Mouse (Mus musculus) MEL (cell line): ENCODE measurements around the gene Gimap7. TPM values are rescaled to one million over a fixed set of nuclear protein-coding genes. Genes with fewer than 3 reads are reported as not detected.

Experiments
- DNase-seq: peaks from one replicate; pipeline ENCODE4 v3.0.0; 2011; ENCODE audit warnings: low read depth, low spot score
- H3K27ac ChIP-seq: 2 replicates; pipeline ENCODE4 v1.5.1; 2012; ENCODE audit warnings: low read depth, mild to moderate bottlenecking, control low read depth, low read length, moderate library complexity; ENCODE audit not compliant: control insufficient read depth
- H3K27me3 ChIP-seq, 2 experiments: fragments of 150-350 bp in 1 of 2; sonication (generic) in 1 of 2; 2 replicates each; pipeline ENCODE4 v1.6.1; 2012; ENCODE audit warnings: low read length in 2 of 2, mild to moderate bottlenecking in 2 of 2, improper control_type of control experiment in 1 of 2, moderate library complexity in 1 of 2; ENCODE audit not compliant: insufficient read depth in 2 of 2, control insufficient read depth in 1 of 2
- H3K36me3 ChIP-seq, 2 experiments: 2 replicates each; pipeline ENCODE4 v1.6.1; 2012 to 2014; ENCODE audit warnings: low read length in 2 of 2, improper control_type of control experiment in 1 of 2, inconsistent platforms in 1 of 2, mild to moderate bottlenecking in 1 of 2; ENCODE audit not compliant: insufficient read depth in 2 of 2, control insufficient read depth in 1 of 2
- H3K4me1 ChIP-seq, 2 experiments: fragments of 150-350 bp in 1 of 2; sonication (generic) in 1 of 2; 2 replicates each; pipeline ENCODE4 v1.6.1; 2012; ENCODE audit warnings: low read length in 2 of 2, improper control_type of control experiment in 1 of 2, mild to moderate bottlenecking in 1 of 2; ENCODE audit not compliant: insufficient read depth in 2 of 2, control insufficient read depth in 1 of 2
- H3K4me3 ChIP-seq, 2 experiments: fragments of 150-350 bp in 1 of 2; sonication (generic) in 1 of 2; 2 replicates each; pipeline ENCODE4 v1.5.1; 2012; ENCODE audit warnings: low read depth in 2 of 2, low read length in 2 of 2, mild to moderate bottlenecking in 2 of 2, moderate library complexity in 2 of 2, control low read depth in 1 of 2, improper control_type of control experiment in 1 of 2; ENCODE audit not compliant: control insufficient read depth in 1 of 2, insufficient read depth in 1 of 2
- H3K79me2 ChIP-seq: 2 replicates; pipeline ENCODE4 v1.6.1; 2012; ENCODE audit warnings: mild to moderate bottlenecking, low read length, moderate library complexity; ENCODE audit not compliant: control insufficient read depth, poor library complexity, insufficient read depth
- H3K9ac ChIP-seq: 2 replicates; pipeline ENCODE4 v1.6.1; 2012; ENCODE audit warnings: low read depth, mild to moderate bottlenecking, control low read depth, low read length, moderate library complexity; ENCODE audit not compliant: control insufficient read depth, poor library complexity, severe bottlenecking
- H3K9me3 ChIP-seq: fragments of 150-350 bp; sonication (generic); replicated peaks from 2 replicates; pipeline ENCODE4 v1.6.1; 2012; ENCODE audit warnings: mild to moderate bottlenecking, low read length, improper control_type of control experiment, moderate library complexity; ENCODE audit not compliant: insufficient read depth
- BHLHE40 ChIP-seq: IDR thresholded peaks from 2 replicates; pipeline ENCODE4 v1.6.1; 2012; ENCODE audit warnings: low read depth, mild to moderate bottlenecking, inconsistent platforms, low read length, improper control_type of control experiment, borderline replicate concordance
- CHD1 ChIP-seq: IDR thresholded peaks from 2 replicates; pipeline ENCODE4 v1.6.1; 2012; ENCODE audit warnings: low read depth, mild to moderate bottlenecking, inconsistent platforms, low read length, improper control_type of control experiment
- CTCF ChIP-seq, 3 experiments: IDR thresholded peaks in 2 of 3; conservative IDR thresholded peaks in 1 of 3; 2 replicates each; pipeline ENCODE4 v1.5.1; 2011 to 2012; ENCODE audit warnings: low read length in 3 of 3, low read depth in 2 of 3, mild to moderate bottlenecking in 2 of 3, improper control_type of control experiment in 1 of 3, inconsistent platforms in 1 of 3, mixed read lengths in 1 of 3, moderate library complexity in 1 of 3; ENCODE audit not compliant: control insufficient read depth in 1 of 3, insufficient read depth in 1 of 3, poor library complexity in 1 of 3, severe bottlenecking in 1 of 3
- E2F4 ChIP-seq: IDR thresholded peaks from 2 replicates; pipeline ENCODE4 v1.6.1; 2011; ENCODE audit warnings: low read depth, low read length, improper control_type of control experiment, borderline replicate concordance
- ELF1 ChIP-seq: IDR thresholded peaks from 2 replicates; pipeline ENCODE4 v1.6.1; 2014; ENCODE audit warnings: low read depth, mild to moderate bottlenecking, inconsistent platforms, low read length, improper control_type of control experiment, moderate library complexity
- EP300 ChIP-seq, 2 experiments: IDR thresholded peaks; 2 replicates each; pipeline ENCODE4 v1.6.1; 2011; ENCODE audit warnings: improper control_type of control experiment in 2 of 2, low read length in 2 of 2, low read depth in 1 of 2, mild to moderate bottlenecking in 1 of 2
- ETS1 ChIP-seq: IDR thresholded peaks from 2 replicates; pipeline ENCODE4 v1.6.1; 2012; ENCODE audit warnings: low read depth, mild to moderate bottlenecking, inconsistent platforms, low read length, improper control_type of control experiment, moderate library complexity
- HCFC1 ChIP-seq: IDR thresholded peaks from 2 replicates; pipeline ENCODE4 v1.6.1; 2012; ENCODE audit warnings: low read depth, mild to moderate bottlenecking, inconsistent platforms, low read length, improper control_type of control experiment, moderate library complexity
- KAT2A ChIP-seq: conservative IDR thresholded peaks from 2 replicates; pipeline ENCODE4 v1.6.1; 2012; ENCODE audit warnings: low read depth, low read length, improper control_type of control experiment, inconsistent platforms
- MAFK ChIP-seq: IDR thresholded peaks from 2 replicates; pipeline ENCODE4 v1.6.1; 2011; ENCODE audit warnings: low read depth, mild to moderate bottlenecking, low read length, improper control_type of control experiment, borderline replicate concordance
- MAX ChIP-seq: IDR thresholded peaks from 2 replicates; pipeline ENCODE4 v1.6.1; 2011; ENCODE audit warnings: low read length, improper control_type of control experiment
- MXI1 ChIP-seq: IDR thresholded peaks from 2 replicates; pipeline ENCODE4 v1.6.1; 2011; ENCODE audit warnings: mild to moderate bottlenecking, low read depth, low read length, improper control_type of control experiment
- NELFE ChIP-seq: IDR thresholded peaks from 2 replicates; pipeline ENCODE4 v1.6.1; 2011; ENCODE audit warnings: low read depth, low read length, improper control_type of control experiment
- POLR2A ChIP-seq, 2 experiments: IDR thresholded peaks; 2 replicates each; pipeline ENCODE4 v1.6.1; 2011 to 2012; ENCODE audit warnings: low read length in 2 of 2, mild to moderate bottlenecking in 2 of 2, control low read depth in 1 of 2, improper control_type of control experiment in 1 of 2, low read depth in 1 of 2, moderate library complexity in 1 of 2; ENCODE audit not compliant: control insufficient read depth in 1 of 2, insufficient read depth in 1 of 2, poor library complexity in 1 of 2
- POLR2AphosphoS5 ChIP-seq: IDR thresholded peaks from 2 replicates; pipeline ENCODE4 v1.6.1; 2012; ENCODE audit warnings: low read depth, borderline replicate concordance, mild to moderate bottlenecking, inconsistent platforms, low read length, moderate library complexity, mixed read lengths
- RAD21 ChIP-seq: IDR thresholded peaks from 2 replicates; pipeline ENCODE4 v1.6.1; 2011; ENCODE audit warnings: mild to moderate bottlenecking, low read depth, low read length, improper control_type of control experiment
- RCOR1 ChIP-seq: IDR thresholded peaks from 2 replicates; pipeline ENCODE4 v1.6.1; 2012; ENCODE audit warnings: low read depth, mild to moderate bottlenecking, inconsistent platforms, low read length, improper control_type of control experiment
- SIN3A ChIP-seq: IDR thresholded peaks from 2 replicates; pipeline ENCODE4 v1.6.1; 2012; ENCODE audit warnings: low read length, improper control_type of control experiment, inconsistent platforms
- SMC3 ChIP-seq: IDR thresholded peaks from 2 replicates; pipeline ENCODE4 v1.6.1; 2011; ENCODE audit warnings: low read depth, low read length, improper control_type of control experiment
- TAL1 ChIP-seq: IDR thresholded peaks from 2 replicates; pipeline ENCODE4 v1.6.1; 2012; ENCODE audit warnings: mild to moderate bottlenecking, inconsistent platforms, low read length, moderate library complexity, mixed read lengths
- UBTF ChIP-seq: IDR thresholded peaks from 2 replicates; pipeline ENCODE4 v1.6.1; 2012; ENCODE audit warnings: low read depth, mild to moderate bottlenecking, inconsistent platforms, low read length, improper control_type of control experiment, moderate library complexity, borderline replicate concordance; ENCODE audit not compliant: insufficient read depth
- ZC3H11A ChIP-seq: IDR thresholded peaks from 2 replicates; pipeline ENCODE4 v1.6.1; 2012; ENCODE audit warnings: low read depth, mild to moderate bottlenecking, inconsistent platforms, low read length, improper control_type of control experiment
- ZKSCAN1 ChIP-seq: IDR thresholded peaks from 2 replicates; pipeline ENCODE4 v1.6.1; 2012; ENCODE audit warnings: low read depth, mild to moderate bottlenecking, inconsistent platforms, low read length, improper control_type of control experiment, moderate library complexity
- ZMIZ1 ChIP-seq: IDR thresholded peaks from 2 replicates; pipeline ENCODE4 v1.6.1; 2012; ENCODE audit warnings: low read depth, mild to moderate bottlenecking, inconsistent platforms, low read length, improper control_type of control experiment, moderate library complexity
- ZNF384 ChIP-seq: IDR thresholded peaks from 2 replicates; pipeline ENCODE4 v1.6.1; 2012; ENCODE audit warnings: low read depth, mild to moderate bottlenecking, inconsistent platforms, low read length, improper control_type of control experiment
- polyA plus RNA-seq, 2 experiments: library from polyadenylated mRNA; stranded (reverse) in 1 of 2; unstranded in 1 of 2; fragments of >175 nt in 1 of 2; fragments of >200 nt in 1 of 2; gene quantifications; 2 replicates each; pipeline versions ENCODE4 v1.2.1 to v1.2.4; 2012; ENCODE audit warnings: low replicate concordance in 2 of 2, low read depth in 1 of 2; ENCODE audit not compliant: insufficient read length in 2 of 2, insufficient read depth in 1 of 2, missing spikeins in 1 of 2
- total RNA-seq: library from RNA; depleted of rRNA; stranded (reverse); fragments of 300-350 nt; gene quantifications from 2 replicates; pipeline ENCODE4 v1.2.3, GENCODE M21; 2012

Gimap7 gene
- total and polyA plus RNA-seq, 3 experiments = not detected

DNA sequence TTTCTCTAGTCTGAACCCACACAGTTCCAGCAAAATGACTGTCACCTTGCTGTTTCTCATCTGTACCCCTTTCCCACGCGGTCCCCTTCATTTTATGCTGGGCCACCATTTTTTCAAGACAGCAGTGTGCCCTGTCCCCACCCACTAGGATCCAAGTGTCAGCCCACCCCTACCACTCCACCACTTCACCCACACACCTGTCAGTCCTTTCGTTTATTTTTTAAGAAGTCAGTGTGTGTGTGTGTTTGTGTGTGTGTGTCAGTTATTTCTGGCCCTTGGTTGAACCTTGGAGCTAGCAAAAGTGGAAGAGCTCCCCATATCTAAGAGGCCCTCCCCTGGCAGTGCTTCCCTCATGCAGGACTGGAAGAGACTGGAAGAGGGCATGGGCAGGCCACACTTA is 50.5 kb downstream of the Gimap7 start:
- Histone ChIP-seq H3K79me2 (no peaks in the 10 kb centered on the region), H3K9ac (no peak overlapping the region), H3K27ac (no peak overlapping the region), H3K4me1 (no peaks in the 10 kb centered on the region), H3K27me3 (no peaks in the 10 kb centered on the region), H3K36me3 (no peaks in the 10 kb centered on the region), H3K4me3 (no peak overlapping the region), H3K9me3 (no peaks in the 10 kb centered on the region)
- DNase-seq = no peak
- TF ChIP-seq ZKSCAN1 (no peak), ZMIZ1 (no peak), EP300 (IDR thresholded peaks at IDR 0.05; ENCODE audit: low read depth in 1 of 2, low read length in 2 of 2) (no peak), UBTF (no peak), ELF1 (no peak), TAL1 (no peak), SIN3A (no peak), CHD1 (no peak), ETS1 (no peak)

GRCm38 (mm10) chr6:48770696-48771095 is 52.3 kb downstream of the Gimap7 start, which contains the start of gene Gimap3:
TSS of gene Gimap3 (minus strand) at chr6:48770851.
- Histone ChIP-seq H3K27ac (no peak within 1 kb of the TSS), H3K9me3 (no peaks in the 10 kb centered on the region), H3K79me2 (no peaks in the 10 kb centered on the region)
- no peak for DNase-seq
- TF ChIP-seq MAFK = no peak
- TF ChIP-seq E2F4 = no peak
- no peak for TF ChIP-seq BHLHE40
- TF ChIP-seq, all 39 proteins: peak for 0
- H3K4me1 ChIP-seq = no peaks in the 10 kb centered on the region
- no peak within 1 kb of the TSS for H3K4me3 ChIP-seq
- no peaks in the 10 kb centered on the region for H3K27me3 ChIP-seq
- no peak within 1 kb of the TSS for H3K9ac ChIP-seq
- H3K36me3 ChIP-seq = no peaks in the 10 kb centered on the region

DNA sequence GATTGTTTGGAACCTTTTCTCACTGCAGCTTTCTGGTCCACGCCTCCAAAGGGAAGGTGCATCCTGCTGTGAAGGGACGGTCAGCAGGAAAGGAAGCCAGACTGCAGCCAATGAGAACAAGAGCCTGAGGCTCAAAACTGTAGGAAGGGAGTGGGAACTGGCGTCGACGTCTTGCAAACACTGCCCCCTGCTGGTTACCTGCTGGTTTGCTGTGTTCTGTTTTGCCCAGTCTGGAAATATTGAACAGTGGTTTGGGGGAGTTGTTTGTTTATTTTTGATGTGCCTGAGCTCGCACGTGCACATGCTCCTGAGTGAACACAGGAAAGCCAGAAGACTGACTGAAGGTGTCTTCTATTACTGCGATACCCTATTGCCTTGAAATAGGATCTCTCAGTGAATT is 53.6 kb downstream of the Gimap7 start:
- H3K4me1 ChIP-seq = no peaks in the 10 kb centered on the region
- H3K9ac ChIP-seq = no peak overlapping the region
- H3K9me3 ChIP-seq = no peaks in the 10 kb centered on the region
- H3K4me3 ChIP-seq = no peak overlapping the region
- no peak overlapping the region for H3K27ac ChIP-seq
- H3K36me3 ChIP-seq = no peaks in the 10 kb centered on the region
- no peaks in the 10 kb centered on the region for H3K27me3 ChIP-seq
- peak; percentile 53 for DNase-seq
- no peak for TF ChIP-seq TAL1
- no peak for TF ChIP-seq SIN3A
- no peak for TF ChIP-seq KAT2A
- TF ChIP-seq E2F4 = no peak
- TF ChIP-seq MXI1 = no peak
- TF ChIP-seq RCOR1 = no peak
- TF ChIP-seq POLR2A (IDR thresholded peaks at IDR 0.05; ENCODE audit: control insufficient read depth in 1 of 2, insufficient read depth in 1 of 2, low read depth in 1 of 2, low read length in 2 of 2, poor library complexity in 1 of 2) = no peak
- TF ChIP-seq ZKSCAN1 = no peak
- no peak for TF ChIP-seq MAX
- peak; percentile 35; the same call in 1 of the 2 replicates for TF ChIP-seq ZNF384
- TF ChIP-seq RAD21 = peak; percentile 67
- TF ChIP-seq ZC3H11A = peak; percentile 51
- TF ChIP-seq ETS1 = no peak
- TF ChIP-seq NELFE = no peak
- peak; percentile 65 to 81 (median 76) for TF ChIP-seq CTCF (IDR thresholded peaks at IDR 0.05 in 2 of 3, conservative IDR thresholded peaks at IDR 0.05 in 1 of 3; ENCODE audit: control insufficient read depth in 1 of 3, insufficient read depth in 1 of 3, low read depth in 2 of 3, low read length in 3 of 3, poor library complexity in 1 of 3, severe bottlenecking in 1 of 3)
- no peak for TF ChIP-seq CHD1
- no peak for TF ChIP-seq HCFC1
- no peak for TF ChIP-seq POLR2AphosphoS5
- peak; percentile 76 for TF ChIP-seq SMC3
- no peak for TF ChIP-seq UBTF
- H3K79me2 ChIP-seq = no peaks in the 10 kb centered on the region
